8 mouse cellular contexts compared by ENCODE assay signal in genomic region chr15:79687646-79688267, GRCm38 (mm10). TPM values are rescaled to one million over a fixed set of nuclear protein-coding genes. Genes with fewer than 3 reads are reported as not detected.
DNase-seq lines count a peak whose midpoint lies in the region; ATAC-seq lines count a peak whose summit lies in the region.

Josd1 (minus strand) TSS chr15:79687919.

- under 1% methylated on average over 55 of the region's 72 CpGs for whole genome bisulfite sequencing in hindbrain, embryonic 16.5 days
- WGBS in macrophage (ENCODE audit: missing documents) = under 1% methylated on average over 68 of the region's 72 CpGs

- no peaks in the 10 kb centered on the region for H3K27me3 ChIP-seq in hindbrain, embryonic 16.5 days (replicated peaks; ENCODE audit: control insufficient read depth, insufficient read depth, low read length)

- H3K4me2 ChIP-seq in hindbrain, embryonic 16.5 days (ENCODE audit: low read length) = peak within 1 kb of the TSS; percentile 88

- peaks cover 60% of the 10 kb centered on the region for H3K4me1 ChIP-seq in hindbrain, embryonic 16.5 days (ENCODE audit: control insufficient read depth, insufficient read depth, low read depth, low read length)

- H3K79me2 ChIP-seq in macrophage (ENCODE audit: inconsistent target) = peaks cover 61% of the 10 kb centered on the region

- H3K4me3 ChIP-seq in hindbrain, embryonic 16.5 days (ENCODE audit: low read length) = peak within 1 kb of the TSS; percentile 68
- peak within 1 kb of the TSS; percentile 55 for H3K4me3 ChIP-seq in macrophage (ENCODE audit: inconsistent target)

- H3K36me3 ChIP-seq in hindbrain, embryonic 16.5 days (ENCODE audit: control insufficient read depth, insufficient read depth, low read length) = no peaks in the 10 kb centered on the region
- H3K36me3 ChIP-seq in macrophage (ENCODE audit: inconsistent target) = no peaks in the 10 kb centered on the region

- peak within 1 kb of the TSS; percentile 95 for H3K27ac ChIP-seq in hindbrain, embryonic 16.5 days (ENCODE audit: low read depth, low read length)
- H3K27ac ChIP-seq in macrophage = peak within 1 kb of the TSS; percentile 34

- ATAC-seq in hindbrain, embryonic 16.5 days = peak; percentile 62

- H3K9ac ChIP-seq in hindbrain, embryonic 16.5 days (ENCODE audit: low read depth, low read length) = peak within 1 kb of the TSS; percentile 93

- H3K9me3 ChIP-seq in hindbrain, embryonic 16.5 days (ENCODE audit: control insufficient read depth, low read length) = no peaks in the 10 kb centered on the region

- DNase-seq in T-cell, adult 2 months (ENCODE audit: low spot score) = peak; percentile 96
- peak; percentile 98 for DNase-seq in cerebellum, postnatal 36 days
- peak; percentile 96 for DNase-seq in gastrocnemius, adult 18-20 months (ENCODE audit: low spot score)
- DNase-seq in left cerebral cortex, adult 18-20 months (ENCODE audit: low spot score in 2 of 2) = peak; percentile 96 to 97
- DNase-seq in right cerebral cortex, adult 18-20 months = peak; percentile 96
- peak; percentile 93 for DNase-seq in urinary bladder, postnatal 10 days (ENCODE audit: low spot score)

RNA-seq across cellular contexts. Expression of gene Josd1, which starts in this region (rescaled TPM):
- total RNA-seq in gastrocnemius, adult 18-20 months (2021) = 10 to 100 TPM; 13.9 to 17.6 TPM
- polyA plus RNA-seq in hindbrain, embryonic 16.5 days (2015; fragmentation: Nextera tagmentation; extraction: Ambion mirVana) = 19.1 and 21.5 TPM in 2 replicates
- 10 to 100 TPM; 65.8 to 71.5 TPM for total RNA-seq in left cerebral cortex, adult 18-20 months (2021)
- total RNA-seq in macrophage (2018; cell fraction: chromatin; rRNA removed) = 10 to 100 TPM in 1 of 26 experiments, 1 to 10 TPM in 25; 1.7 to 10.0 (median 4.2) TPM
- 10 to 100 TPM; 12.9 to 25.9 (median 17.1) TPM for total RNA-seq in macrophage (2018; cell fraction: cytosol; rRNA removed)
- total RNA-seq in macrophage (2018; cell fraction: nucleus; rRNA removed) = 10 to 100 TPM in 16 of 26 experiments, 1 to 10 TPM in 10; 5.7 to 18.4 (median 10.6) TPM
- 13.3 to 18.4 TPM (median 16.8 TPM) in 3 replicates for polyA plus RNA-seq in macrophage (2018)

Comparison
In these comparisons a context has a peak if more than half of its experiments do, and no peak if none do; other contexts are left out.
1. Peak in every context shown above with its lines: DNase-seq, ATAC-seq, H3K4me3 ChIP-seq and H3K27ac ChIP-seq.